Mouse (Mus musculus) monocyte, adult 5-6 weeks (primary cell): ENCODE results near the gene Spata18. TPM values are rescaled to one million over a fixed set of nuclear protein-coding genes. Genes with fewer than 3 reads are reported as not detected.

Experiments
- ATAC-seq: fragments of 153-309, 156-312 bp; replicated peaks from 2 replicates; pipeline ENCODE4 v1.8.0; 2017; ENCODE audit warnings: mild to moderate bottlenecking; ENCODE audit not compliant: low TSS enrichment, insufficient number of reproducible peaks, severe bottlenecking, poor library complexity, low FRiP score
- total RNA-seq: library from RNA; stranded (forward); fragments of 200-1000, 200-491, 200-594 nt; gene quantifications from 3 replicates; pipeline ENCODE4 v1.2.3, GENCODE M21; 2017

Gene Spata18
- total RNA-seq, 1 experiment from 2014 or later, result 0.67 TPM

DNA sequence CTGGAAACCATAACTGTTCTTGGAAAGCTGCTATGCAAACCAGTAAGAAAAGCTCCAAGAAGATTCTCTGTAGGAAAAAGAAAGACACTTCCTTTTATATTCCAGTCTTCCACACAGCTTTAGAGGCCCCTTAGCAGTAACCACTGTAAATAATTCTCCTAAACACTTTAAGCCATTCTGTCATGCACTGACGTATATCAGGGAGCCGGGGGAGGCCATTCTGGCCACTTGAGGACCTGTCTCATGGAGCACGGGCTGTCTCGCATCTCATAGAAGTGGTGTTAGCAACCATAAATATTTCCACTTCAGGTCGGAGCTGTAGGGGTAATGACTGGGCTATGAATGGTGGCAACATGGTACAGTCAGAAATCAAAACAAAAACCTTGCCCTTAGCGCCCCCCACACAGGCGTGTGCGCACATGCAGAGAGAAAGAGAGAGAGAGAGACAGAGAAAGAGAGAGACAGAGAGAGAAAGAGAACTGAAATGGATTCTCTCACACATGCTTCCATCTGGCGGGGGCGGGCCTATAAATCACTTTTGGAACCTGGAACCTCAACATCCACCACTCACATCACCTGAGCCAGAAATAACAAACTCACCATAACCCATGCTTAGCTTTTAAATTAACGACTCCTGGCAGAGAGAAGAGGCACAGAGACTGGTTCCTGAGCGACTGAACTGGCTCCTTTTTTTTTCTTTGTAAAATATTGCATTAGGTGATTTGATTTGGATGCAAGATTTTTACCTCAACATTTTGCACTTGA is 50.9 kb downstream of the Spata18 start:
- ATAC-seq, result no peak

DNA sequence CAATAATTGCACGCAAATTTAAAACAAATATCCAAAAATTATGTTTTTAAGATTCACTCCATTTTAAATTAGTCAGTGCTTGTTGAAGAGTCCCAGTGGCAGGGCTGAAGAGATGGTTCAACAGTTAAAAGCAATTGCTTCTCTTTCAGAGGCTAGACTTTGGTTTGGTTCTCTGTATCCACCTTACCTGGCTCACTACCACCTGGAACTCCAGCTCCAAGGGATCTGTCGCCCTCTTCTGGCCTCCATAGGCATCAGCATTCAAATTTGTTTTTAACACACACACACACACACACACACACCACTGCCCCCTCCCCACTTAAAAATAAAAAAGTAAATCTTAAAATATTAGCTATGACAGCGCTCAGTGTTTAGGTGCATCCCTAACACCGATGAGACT is 51.9 kb downstream of the Spata18 start:
- ATAC-seq, result no peak

DNA sequence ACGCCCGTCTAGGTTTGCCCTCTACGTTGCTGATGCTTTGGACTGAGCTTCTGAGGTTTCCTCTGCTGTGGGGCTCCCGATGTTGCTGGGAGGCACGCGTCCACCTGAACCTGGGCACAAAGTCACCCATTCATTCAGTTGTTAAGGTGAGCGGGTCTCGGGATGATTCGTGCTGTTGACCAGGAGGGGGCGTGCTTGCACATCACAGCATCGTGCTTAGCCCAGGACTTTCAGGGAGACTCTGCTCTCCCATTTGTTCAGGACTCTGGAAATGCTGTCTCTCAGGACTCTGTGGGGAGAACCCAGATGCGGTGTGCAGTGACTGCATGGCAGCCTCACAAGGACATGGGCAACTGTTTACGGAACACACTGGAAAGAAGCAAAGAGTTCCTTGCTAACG is 53.1 kb downstream of the Spata18 start:
- ATAC-seq, result no peak

DNA sequence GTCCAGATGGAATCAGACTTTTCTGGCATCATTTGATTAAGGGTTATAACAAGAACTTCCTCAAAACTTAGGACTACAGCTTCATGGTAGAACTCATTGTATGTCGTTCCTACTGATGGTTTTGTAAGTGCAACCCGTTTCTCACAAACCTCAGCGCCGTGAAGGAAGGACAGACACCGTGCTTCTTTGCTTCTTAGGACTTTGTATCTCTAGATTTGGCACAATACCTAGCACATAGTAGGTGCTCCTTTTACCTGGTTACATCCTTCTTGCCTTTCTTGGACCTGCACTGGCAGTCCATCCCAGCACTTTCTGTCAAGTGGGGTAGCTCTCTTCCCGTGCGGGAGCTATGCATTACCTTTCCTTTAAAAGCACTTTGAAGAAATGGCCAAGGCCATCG is 53.6 kb downstream of the Spata18 start:
- ATAC-seq, result no peak

DNA sequence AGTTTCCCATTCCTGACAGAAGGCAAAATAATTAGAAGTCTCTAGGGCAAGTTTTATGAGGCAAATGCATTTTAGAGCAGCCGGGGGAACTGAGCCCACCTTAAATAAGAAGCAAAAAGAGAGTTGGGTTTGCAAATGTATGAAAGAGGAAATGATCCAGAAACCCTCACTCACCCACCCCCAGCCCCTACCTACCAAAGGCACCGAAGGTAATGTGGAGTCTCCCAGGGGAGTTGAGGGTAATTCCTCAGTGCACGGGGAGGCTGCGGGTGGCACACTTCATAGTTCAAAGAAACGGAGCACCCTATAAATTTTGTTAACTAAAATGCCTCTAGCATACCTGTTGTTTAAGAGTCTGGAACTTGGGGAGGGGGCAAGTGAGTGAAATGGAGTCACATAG is 54.1 kb downstream of the Spata18 start:
- no peak for ATAC-seq

DNA sequence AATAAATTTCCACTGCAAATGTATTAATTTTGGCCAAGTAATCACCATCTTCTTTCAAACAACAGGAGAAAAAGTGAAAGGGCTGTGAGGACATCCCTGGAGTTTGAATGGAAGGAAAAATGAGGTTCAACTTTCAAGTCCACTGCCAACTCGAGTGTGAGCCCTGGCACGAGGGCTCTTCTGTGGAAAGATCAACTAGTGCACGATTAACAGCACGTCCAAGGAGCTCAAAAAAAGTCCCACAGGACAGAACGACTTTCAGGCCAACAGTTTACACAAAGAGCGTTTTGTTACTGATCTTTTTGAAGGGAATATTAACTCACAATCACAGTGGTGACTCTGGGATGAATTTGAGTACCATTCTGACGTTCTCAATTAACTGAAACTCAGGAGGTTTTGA is 61.7 kb downstream of the Spata18 start:
- ATAC-seq, result no peak

DNA sequence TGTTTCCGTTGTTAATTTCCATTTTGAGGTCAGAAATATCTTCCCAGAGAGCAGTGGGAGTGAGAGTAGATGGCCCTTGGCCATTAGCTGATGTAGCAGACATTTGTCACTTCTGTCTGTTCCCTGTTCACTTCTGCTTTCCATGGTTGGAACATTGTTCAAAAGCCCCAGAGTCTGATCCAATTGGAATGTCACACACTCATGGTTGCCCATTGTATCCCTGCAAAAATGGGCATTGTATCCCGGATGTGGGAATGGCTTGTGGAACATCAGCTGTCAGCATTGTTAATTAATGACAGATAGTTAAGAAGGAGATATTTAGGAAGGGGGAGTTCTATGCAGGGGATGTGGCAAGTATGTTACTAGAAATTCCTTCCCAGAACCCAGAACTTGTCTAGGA is 65.8 kb downstream of the Spata18 start:
- no peak for ATAC-seq

DNA sequence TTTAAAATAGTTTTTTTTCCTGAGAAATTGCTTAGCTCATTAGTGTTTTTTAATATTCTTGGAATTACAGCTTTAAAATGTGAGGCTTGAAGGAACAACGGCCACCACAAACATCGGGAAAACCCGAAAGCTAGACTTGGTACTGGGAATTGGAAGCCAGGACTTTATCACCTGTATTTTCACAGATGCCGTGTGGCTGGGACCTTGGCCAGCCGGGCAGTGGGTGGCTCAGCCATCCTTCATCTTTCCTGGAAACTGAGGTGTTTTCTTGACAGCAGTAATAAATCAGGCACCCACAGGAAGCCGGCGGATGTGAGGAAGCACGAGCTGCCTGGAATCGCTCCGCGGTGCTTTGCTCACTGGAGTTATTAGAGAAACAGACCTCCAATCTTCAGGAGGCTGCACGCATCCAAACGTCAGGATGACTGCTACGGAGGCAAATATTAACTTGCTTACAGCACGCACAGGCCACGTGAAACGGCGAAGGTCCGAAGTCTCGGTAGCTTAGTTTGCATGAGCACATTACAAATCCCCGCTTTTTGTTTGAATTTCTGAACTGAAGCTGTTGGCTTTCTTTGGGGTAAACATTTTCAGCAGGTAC is 70.6 kb downstream of the Spata18 start:
- ATAC-seq, result no peak

DNA sequence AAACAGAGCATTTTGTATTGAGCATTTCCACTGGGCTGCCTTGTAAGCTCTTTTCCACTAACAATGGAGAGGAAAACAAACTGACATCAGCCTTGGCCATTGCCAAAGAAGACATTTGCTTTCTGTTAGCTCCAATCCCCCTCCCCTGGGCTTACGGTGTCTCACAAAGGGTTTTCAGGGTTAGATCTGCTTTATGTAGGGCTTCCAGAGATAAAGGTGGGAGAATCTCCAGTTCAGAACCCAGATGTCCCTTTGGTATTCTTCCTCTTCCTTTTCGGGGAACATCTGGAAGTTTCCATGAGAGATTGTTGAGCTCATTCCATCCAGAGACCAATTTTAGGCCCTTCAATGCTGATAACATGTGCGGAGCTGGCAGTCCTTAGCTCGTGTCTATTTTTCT is 74.8 kb downstream of the Spata18 start:
- ATAC-seq, result no peak

DNA sequence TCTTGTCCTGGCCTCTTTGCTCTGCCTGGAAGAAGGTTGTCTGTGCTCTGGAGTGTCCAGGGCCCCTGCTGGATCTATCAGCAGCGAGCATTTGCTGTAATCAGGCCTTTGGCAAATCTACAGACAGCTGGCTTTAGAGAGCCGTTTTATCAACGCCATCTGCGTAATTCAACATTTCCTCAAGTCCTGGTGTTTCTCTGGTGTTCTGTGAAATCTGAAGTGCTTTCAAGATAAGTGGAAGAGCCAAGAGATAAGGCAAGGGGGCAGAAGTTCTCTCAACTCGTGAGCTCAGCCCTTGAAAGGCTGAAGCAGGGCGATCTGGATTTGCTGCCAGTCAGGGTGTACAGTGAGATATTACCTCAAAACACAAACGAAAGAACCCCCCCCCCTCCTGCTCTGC is 77.5 kb downstream of the Spata18 start:
- ATAC-seq, result no peak

Other genes with a start within 250 kb of the Spata18 start
- gene Cwh43, start 245.3 kb upstream of the Spata18 start, total RNA-seq, result not detected in 3 replicates
- gene Dcun1d4, start 170.4 kb upstream of the Spata18 start, total RNA-seq, result 2.0 to 7.4 TPM (median 4.2 TPM) in 3 replicates
- gene Lrrc66, start 18.9 kb upstream of the Spata18 start, total RNA-seq, result not detected in 3 replicates
- 0.67 to 3.4 TPM (median 2.3 TPM) in 3 replicates for gene Sgcb, start 3.6 kb upstream of the Spata18 start, total RNA-seq